Mouse (Mus musculus) forebrain, embryonic 14.5 days (tissue): ENCODE data around the gene Tbl2. TPM values are rescaled to one million over a fixed set of nuclear protein-coding genes. Genes with fewer than 3 reads are reported as not detected.

Experiments used
- ATAC-seq: fragments of 200-750 bp; cut with Nextera tagmentation; 2 replicates; pipeline ENCODE4 v1.8.0; 2017; ENCODE audit warnings: mild to moderate bottlenecking, moderate library complexity
- DNase-seq: peaks from one replicate; pipeline ENCODE4 v3.0.0-alpha.2; 2015; ENCODE audit warnings: low spot score
- H3K27ac ChIP-seq: fragments of 300-500 bp; sonication (generic); 2 replicates; pipeline ENCODE4 v1.5.1; 2014; ENCODE audit warnings: low read depth, mild to moderate bottlenecking, control low read depth, low read length, moderate library complexity
- H3K27me3 ChIP-seq: fragments of 300-500 bp; sonication (generic); replicated peaks from 2 replicates; pipeline ENCODE4 v1.6.1; 2014; ENCODE audit warnings: low read length, control low read depth, mixed read lengths; ENCODE audit not compliant: control insufficient read depth, insufficient read depth
- H3K36me3 ChIP-seq: fragments of 300-500 bp; sonication (generic); 2 replicates; pipeline ENCODE4 v1.6.1; 2014; ENCODE audit warnings: low read length, control low read depth; ENCODE audit not compliant: control insufficient read depth, insufficient read depth
- H3K4me1 ChIP-seq: fragments of 300-500 bp; sonication (generic); 2 replicates; pipeline ENCODE4 v1.6.1; 2014; ENCODE audit warnings: antibody characterized with exemption, low read length, control low read depth; ENCODE audit not compliant: control insufficient read depth, insufficient read depth
- H3K4me2 ChIP-seq: fragments of 300-500 bp; sonication (generic); 2 replicates; pipeline ENCODE4 v1.6.1; 2014; ENCODE audit warnings: mild to moderate bottlenecking, control low read depth, low read length
- H3K4me3 ChIP-seq: fragments of 300-500 bp; sonication (generic); 2 replicates; pipeline ENCODE4 v1.5.1; 2014; ENCODE audit warnings: low read depth, low read length, control low read depth
- H3K9ac ChIP-seq: fragments of 300-500 bp; sonication (generic); 2 replicates; pipeline ENCODE4 v1.6.1; 2014; ENCODE audit warnings: mild to moderate bottlenecking, low read length, control low read depth, moderate library complexity
- H3K9me3 ChIP-seq: fragments of 300-500 bp; sonication (generic); replicated peaks from 2 replicates; pipeline ENCODE4 v1.6.1; 2016; ENCODE audit warnings: low read length, control low read depth, mixed read lengths; ENCODE audit not compliant: control insufficient read depth
- WGBS: fragments of 180-500 bp; shearing (Covaris S2); extraction: QIAGEN DNeasy Blood & Tissue Kit; methylation state at CpG from one replicate; pipeline ENCODE4 v1.1.7; 2014; 5-methylcytosine and 5-hydroxymethylcytosine counted together
- polyA plus RNA-seq: library from polyadenylated mRNA; unstranded; fragments of >200 nt; fragmentation: Nextera tagmentation; extraction: Ambion mirVana; gene quantifications from 2 replicates; pipeline ENCODE4 v1.2.1, GENCODE M21; 2014

Tbl2 gene
- polyA plus RNA-seq: 16.3 and 17.4 TPM in 2 replicates

DNA sequence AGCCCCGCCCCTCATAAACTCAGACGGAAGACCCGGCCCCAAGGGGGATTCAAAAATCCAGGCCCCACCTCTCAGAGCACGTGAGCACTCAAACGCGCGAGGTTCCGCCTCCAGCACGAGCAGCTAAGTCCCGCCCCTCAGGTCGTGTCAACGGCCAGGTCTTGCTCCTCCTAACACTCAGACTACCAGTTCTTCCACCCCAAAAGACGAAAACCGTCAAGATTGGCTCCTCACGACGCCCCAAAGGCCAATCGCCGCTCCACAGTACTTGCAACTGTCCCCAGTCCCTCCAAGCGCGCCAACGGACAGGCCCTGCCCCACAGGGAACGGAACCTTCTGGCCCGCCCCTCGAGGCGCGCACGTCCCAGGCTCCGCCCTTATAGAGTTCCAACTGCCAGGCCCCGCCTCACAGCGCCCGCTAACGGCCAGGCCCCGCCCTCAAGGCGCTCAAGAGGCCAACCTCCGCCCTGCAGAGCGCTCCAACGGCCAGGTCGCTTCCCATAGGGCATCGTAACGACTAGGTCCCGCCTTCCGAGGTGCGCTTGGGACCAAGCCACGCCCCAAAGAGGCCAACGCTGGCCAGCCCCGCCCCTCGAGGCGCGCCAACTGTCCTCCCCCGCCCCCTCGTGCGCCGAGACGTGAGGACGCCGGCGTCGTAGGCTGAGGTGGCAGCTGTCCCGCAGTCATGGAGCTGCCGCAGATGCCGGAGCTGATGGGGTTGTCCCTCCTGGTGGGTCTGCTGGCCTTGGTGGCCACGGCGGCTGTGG, at the start of gene Tbl2:
Gene Tbl2, plus strand, starts transcription at position 605 of the 767 bp plus-strand sequence.
- H3K9ac ChIP-seq: peak within 1 kb of the TSS; percentile 79
- ATAC-seq (peak; percentile 98), DNase-seq (peak; percentile 99)
- H3K4me2 ChIP-seq: peak within 1 kb of the TSS; percentile 80
- H3K4me3 ChIP-seq: peak within 1 kb of the TSS; percentile 74
- H3K36me3 ChIP-seq: peaks cover 15% of the 10 kb centered on the region
- under 1% methylated on average over 63 of the region's 63 CpGs for WGBS
- no peaks in the 10 kb centered on the region for H3K27me3 ChIP-seq
- no peaks in the 10 kb centered on the region for H3K9me3 ChIP-seq
- H3K4me1 ChIP-seq: 0 out of 2 replicates have a peak, but pooled peaks cover 2% of the 10 kb centered on the region
- H3K27ac ChIP-seq: peak within 1 kb of the TSS; percentile 84

DNA sequence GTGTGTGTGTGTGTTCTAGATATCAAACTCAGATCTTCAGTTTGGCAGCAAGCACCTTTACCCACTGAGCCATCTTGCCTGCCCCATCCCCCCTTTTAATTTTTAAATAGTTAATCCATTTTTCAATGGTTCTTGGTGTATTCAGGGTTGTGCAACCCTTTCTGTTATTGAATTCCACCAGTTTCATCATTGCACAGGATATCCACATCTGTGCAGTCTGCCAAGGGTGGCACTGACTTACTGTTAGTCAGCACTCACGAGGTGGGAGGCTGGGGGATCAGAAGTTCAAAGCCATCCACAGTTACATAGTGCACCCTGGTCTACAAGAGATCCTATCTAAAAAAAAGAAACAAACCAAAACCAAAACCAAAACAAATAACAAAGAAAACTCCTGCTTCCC, 48.5 kb upstream of the Tbl2 start:
- 82% methylated on average over 1 of the region's 1 CpGs for WGBS
- DNase-seq: no peak
- Histone ChIP-seq H3K9ac (no peak overlapping the region), H3K36me3 (no peaks in the 10 kb centered on the region), H3K4me3 (no peak overlapping the region), H3K27ac (no peak overlapping the region), H3K4me2 (no peak overlapping the region), H3K9me3 (no peaks in the 10 kb centered on the region), H3K27me3 (peaks cover 8% of the 10 kb centered on the region; the same call in 1 of the 2 replicates), H3K4me1 (no peaks in the 10 kb centered on the region)
- no peak for ATAC-seq

DNA sequence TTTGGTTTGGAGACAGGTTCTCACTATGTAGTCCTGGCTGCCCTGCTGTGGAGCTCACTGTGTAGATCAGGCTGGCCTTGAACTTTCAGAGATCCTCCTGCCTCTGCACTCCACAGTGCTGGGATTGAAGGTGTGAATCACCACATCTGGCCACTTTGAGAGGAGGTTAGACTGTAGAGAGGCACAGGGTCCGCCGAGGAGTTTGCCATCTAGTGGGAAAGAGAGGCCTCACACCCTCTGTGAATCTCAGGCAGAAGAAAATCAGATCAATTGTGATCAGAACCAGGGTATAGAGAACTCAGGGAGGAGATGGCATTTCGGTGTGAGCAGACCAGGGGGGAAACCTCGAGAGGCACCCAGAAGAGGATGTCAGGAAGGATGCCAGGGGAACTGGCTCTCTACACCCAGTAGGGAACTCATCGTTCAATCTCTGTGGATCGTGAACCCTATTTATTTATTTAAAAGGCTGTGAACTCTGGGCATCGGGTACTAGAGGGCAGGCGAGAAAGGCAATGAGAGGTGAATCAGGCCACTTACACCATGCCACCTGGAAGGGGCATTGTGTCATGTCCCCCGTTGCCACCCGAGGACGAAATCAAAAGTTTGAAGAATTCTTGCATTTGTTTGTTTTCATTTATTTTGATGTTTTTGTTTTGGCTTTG, 45.3 kb upstream of the Tbl2 start:
- Histone ChIP-seq H3K4me3 (no peak overlapping the region), H3K9ac (no peak overlapping the region), H3K4me2 (no peak overlapping the region), H3K9me3 (no peaks in the 10 kb centered on the region), H3K4me1 (0 out of 2 replicates have a peak, but pooled peaks cover 3% of the 10 kb centered on the region), H3K36me3 (no peaks in the 10 kb centered on the region), H3K27ac (no peak overlapping the region), H3K27me3 (peaks cover 38% of the 10 kb centered on the region)
- ATAC-seq (no peak), DNase-seq (no peak)
- WGBS: 67% methylated on average over 11 of the region's 11 CpGs

DNA sequence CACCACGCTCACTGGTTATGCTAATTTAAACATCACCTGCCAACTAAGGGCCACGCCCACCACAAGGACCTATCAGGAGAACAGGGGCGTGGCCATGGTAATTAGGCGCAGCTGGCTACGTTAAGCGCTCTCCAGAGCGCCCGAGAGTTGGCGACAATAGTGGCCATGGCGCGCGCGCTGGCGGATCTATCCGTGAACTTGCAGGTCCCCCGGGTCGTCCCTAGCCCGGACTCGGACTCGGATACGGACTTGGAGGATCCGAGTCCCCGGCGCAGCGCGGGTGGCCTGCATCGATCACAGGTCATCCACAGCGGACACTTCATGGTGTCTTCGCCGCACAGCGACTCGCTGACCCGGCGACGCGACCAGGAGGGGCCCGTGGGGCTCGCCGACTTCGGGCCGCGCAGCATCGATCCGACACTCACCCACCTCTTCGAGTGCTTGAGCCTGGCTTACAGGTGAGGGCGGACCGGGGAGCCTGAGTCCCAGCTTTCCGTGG, 42.6 kb upstream of the Tbl2 start:
- no peaks in the 10 kb centered on the region for H3K36me3 ChIP-seq
- WGBS: under 1% methylated on average over 48 of the region's 48 CpGs
- 0 out of 2 replicates have a peak, but pooled peaks cover 3% of the 10 kb centered on the region for H3K4me1 ChIP-seq
- H3K4me3 ChIP-seq: peak overlapping the region; percentile 38
- peaks cover 50% of the 10 kb centered on the region for H3K27me3 ChIP-seq
- H3K9me3 ChIP-seq: no peaks in the 10 kb centered on the region
- peak overlapping the region; percentile 84 for H3K4me2 ChIP-seq
- DNase-seq: peak; percentile 97
- H3K27ac ChIP-seq: no peak overlapping the region
- H3K9ac ChIP-seq: peak overlapping the region; percentile 56
- ATAC-seq: peak; percentile 97

DNA sequence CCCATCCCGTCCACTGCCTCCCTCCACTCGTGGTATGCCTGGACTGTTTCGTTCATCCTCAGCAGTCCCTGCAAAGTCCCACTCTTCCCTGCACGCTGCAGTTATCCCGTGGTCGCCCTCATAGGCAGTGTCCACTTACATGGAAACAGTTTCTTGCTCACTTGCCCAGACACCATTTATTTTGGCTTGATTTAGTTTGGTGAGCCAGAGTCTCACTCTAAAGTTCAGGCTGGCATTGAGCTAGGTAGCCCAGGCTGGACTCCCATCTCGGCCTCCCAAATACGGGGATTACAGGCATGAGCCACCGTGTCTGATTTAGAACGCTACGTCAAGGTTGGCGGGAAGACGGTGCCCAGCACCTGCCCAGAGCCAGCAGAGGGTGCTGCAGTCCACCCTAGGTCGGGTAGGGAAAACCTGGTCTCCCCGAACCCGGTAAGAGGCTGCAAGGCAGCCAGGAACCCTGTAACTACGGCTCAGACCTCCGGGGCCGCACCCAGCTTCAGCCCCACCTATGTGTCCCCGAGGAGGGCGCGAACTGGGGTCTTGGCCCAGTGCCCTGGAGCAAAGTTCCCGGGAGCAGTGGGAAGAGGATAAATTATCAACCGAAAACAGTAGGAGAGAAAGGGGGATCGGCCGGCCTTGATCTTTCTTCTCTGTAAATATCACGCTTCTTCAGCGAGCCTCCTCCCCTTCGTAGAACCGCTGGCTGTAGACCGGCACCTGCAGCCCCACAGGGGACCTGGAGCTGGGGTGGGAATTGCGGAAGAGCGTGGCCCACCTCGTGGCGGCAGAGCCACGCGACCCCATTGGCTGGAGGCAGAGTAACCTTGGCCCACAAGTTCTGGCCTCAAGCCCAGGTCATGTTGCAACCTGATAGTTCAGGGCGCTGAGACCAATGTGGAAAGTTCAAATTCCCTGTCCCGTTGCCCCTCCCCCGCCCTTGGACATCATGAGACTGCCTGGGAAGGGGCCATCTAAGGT, 41.6 kb upstream of the Tbl2 start:
- ATAC-seq (0 out of 2 replicates have a peak, but pooled peaks have one; percentile 38), DNase-seq (peak; percentile 58)
- Histone ChIP-seq H3K4me3 (peak overlapping the region; percentile 38), H3K27me3 (peaks cover 50% of the 10 kb centered on the region), H3K36me3 (no peaks in the 10 kb centered on the region), H3K4me1 (0 out of 2 replicates have a peak, but pooled peaks cover 3% of the 10 kb centered on the region), H3K27ac (no peak overlapping the region), H3K4me2 (peak overlapping the region; percentile 84), H3K9me3 (no peaks in the 10 kb centered on the region), H3K9ac (no peak overlapping the region)
- WGBS: 8% methylated on average over 40 of the region's 40 CpGs

- no peak for DNase-seq
- Histone ChIP-seq H3K9me3 (no peaks in the 10 kb centered on the region), H3K4me2 (no peak overlapping the region), H3K4me3 (no peak overlapping the region), H3K27me3 (peaks cover 50% of the 10 kb centered on the region), H3K9ac (no peak overlapping the region), H3K4me1 (0 out of 2 replicates have a peak, but pooled peaks cover 3% of the 10 kb centered on the region), H3K27ac (no peak overlapping the region), H3K36me3 (no peaks in the 10 kb centered on the region)
- WGBS: 61% methylated on average over 6 of the region's 6 CpGs
- no peak for ATAC-seq
These were observed 40.4 kb upstream of the Tbl2 start for GRCm38 (mm10) chr5:135109017-135109416.

- H3K27me3 ChIP-seq: peaks cover 50% of the 10 kb centered on the region
- ATAC-seq (no peak), DNase-seq (no peak)
- H3K4me1 ChIP-seq: 0 out of 2 replicates have a peak, but pooled peaks cover 3% of the 10 kb centered on the region
- H3K9me3 ChIP-seq: no peaks in the 10 kb centered on the region
- H3K27ac ChIP-seq: no peak overlapping the region
- H3K4me2 ChIP-seq: no peak overlapping the region
- H3K4me3 ChIP-seq: no peak overlapping the region
- no peak overlapping the region for H3K9ac ChIP-seq
- 92% methylated on average over 3 of the region's 3 CpGs for WGBS
- H3K36me3 ChIP-seq: no peaks in the 10 kb centered on the region
These were observed 40.0 kb upstream of the Tbl2 start for GRCm38 (mm10) chr5:135109426-135109825.

- ATAC-seq (no peak), DNase-seq (no peak)
- Histone ChIP-seq H3K4me3 (no peak overlapping the region), H3K36me3 (no peaks in the 10 kb centered on the region), H3K9ac (no peak overlapping the region), H3K27ac (no peak overlapping the region), H3K9me3 (no peaks in the 10 kb centered on the region), H3K4me1 (0 out of 2 replicates have a peak, but pooled peaks cover 3% of the 10 kb centered on the region), H3K27me3 (peaks cover 50% of the 10 kb centered on the region), H3K4me2 (no peak overlapping the region)
- 72% methylated on average over 6 of the region's 6 CpGs for WGBS
These were observed 39.5 kb upstream of the Tbl2 start for GRCm38 (mm10) chr5:135109976-135110375.
